Mouse (Mus musculus): ENCODE measurements around the gene Rft1.
A peak's percentile ranks its signal among the peaks of the same experiment; 100 is the strongest.

DNA sequence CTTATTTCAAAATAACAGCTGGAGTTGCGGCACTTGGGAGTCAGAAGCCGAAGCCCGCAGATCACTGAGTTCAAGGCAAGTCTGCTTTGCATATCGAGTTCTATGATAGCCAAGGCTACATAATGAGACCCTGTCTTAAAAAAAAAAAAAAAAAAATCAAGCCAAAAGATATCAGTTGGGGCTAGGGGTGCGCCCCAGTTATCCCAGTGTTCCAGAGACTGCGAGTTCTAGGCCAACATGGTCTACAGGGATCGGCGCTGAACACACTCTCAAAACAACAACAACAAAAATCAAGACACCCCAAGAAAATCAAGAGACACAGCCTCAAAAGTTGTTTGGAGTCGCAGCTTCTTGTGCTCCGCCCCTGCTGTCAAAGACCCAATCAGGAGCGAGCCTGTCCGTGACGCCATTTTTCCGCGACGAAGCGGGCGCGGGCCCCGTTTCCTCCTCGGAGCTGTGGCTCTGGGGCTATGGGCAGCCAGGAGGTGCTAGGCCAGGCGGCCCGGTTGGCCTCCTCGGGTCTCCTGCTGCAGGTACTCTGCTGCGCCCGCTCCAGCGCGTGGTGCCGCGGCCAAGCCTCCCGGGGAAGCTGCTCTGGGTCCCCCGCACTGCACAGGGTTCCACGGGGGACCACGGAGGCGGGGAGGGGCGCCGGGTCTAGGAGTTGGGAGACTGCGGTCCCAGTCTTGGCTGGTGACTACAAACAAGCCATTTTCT is at the start of gene Rft1:
- TF ChIP-seq CTCF (IDR thresholded peaks at IDR 0.05; ENCODE audit: control insufficient read depth, insufficient read depth, insufficient replicate concordance, low read depth, low read length): no peak
- TF ChIP-seq POLR2A (IDR thresholded peaks at IDR 0.05; ENCODE audit: control insufficient read depth, low read depth, low read length): peak; percentile 92
